Mouse (Mus musculus): ENCODE results near the gene Rubcn.
"Not testable (repeated sequence)": the region's sequence is repeated elsewhere in the genome, so short reads cannot be mapped to it uniquely, and the experiment has no call there.

Gene Rubcn

GRCm38 (mm10) chr16:32877343-32878156, at the start of gene Rubcn, which contains the start of gene Fyttd1:
TSS of gene Rubcn (minus strand) at chr16:32877766.
TSS of gene Fyttd1 (plus strand) at chr16:32877500.
- peak; percentile 92 for DNase-seq

- no peak for DNase-seq
These were observed 49.5 kb upstream of the Rubcn start for GRCm38 (mm10) chr16:32927044-32927443.

- not testable (repeated sequence) for DNase-seq
These were observed 49.1 kb upstream of the Rubcn start for GRCm38 (mm10) chr16:32926629-32927028.

GRCm38 (mm10) chr16:32915292-32916068, 37.9 kb upstream of the Rubcn start:
- DNase-seq, result no peak

GRCm38 (mm10) chr16:32913937-32914881, 36.6 kb upstream of the Rubcn start, which contains the start of gene Lrch3:
TSS of gene Lrch3 (plus strand) at chr16:32914100.
- DNase-seq, result peak; percentile 87

GRCm38 (mm10) chr16:32913212-32913611, 35.6 kb upstream of the Rubcn start:
- no peak for DNase-seq

GRCm38 (mm10) chr16:32906727-32907126, 29.2 kb upstream of the Rubcn start:
- DNase-seq, result no peak

- no peak for DNase-seq
These were observed 28.6 kb upstream of the Rubcn start for GRCm38 (mm10) chr16:32906186-32906585.

- no peak for DNase-seq
These were observed 24.5 kb upstream of the Rubcn start for GRCm38 (mm10) chr16:32902051-32902428.

- no peak for DNase-seq
These were observed 23.9 kb upstream of the Rubcn start for GRCm38 (mm10) chr16:32901360-32902050.

GRCm38 (mm10) chr16:32896126-32896525, 18.6 kb upstream of the Rubcn start:
- no peak for DNase-seq

- DNase-seq, result no peak
These were observed 12.3 kb upstream of the Rubcn start for GRCm38 (mm10) chr16:32889881-32890280.

GRCm38 (mm10) chr16:32887996-32888395, 10.4 kb upstream of the Rubcn start:
- DNase-seq, result no peak

- no peak for DNase-seq
These were observed 4.0 kb upstream of the Rubcn start for GRCm38 (mm10) chr16:32881538-32881937.

GRCm38 (mm10) chr16:32878972-32879926, 1.7 kb upstream of the Rubcn start:
- no peak for DNase-seq

- DNase-seq, result peak in 1 of 2 experiments; percentile 26
These were observed 612 bp upstream of the Rubcn start for GRCm38 (mm10) chr16:32878157-32878598.

GRCm38 (mm10) chr16:32876831-32877230, 735 bp downstream of the Rubcn start:
- DNase-seq, result no peak

GRCm38 (mm10) chr16:32875847-32876246, 1.7 kb downstream of the Rubcn start:
- DNase-seq, result no peak

GRCm38 (mm10) chr16:32875281-32875680, 2.3 kb downstream of the Rubcn start:
- DNase-seq, result not testable (repeated sequence)

- DNase-seq, result no peak
These were observed 4.2 kb downstream of the Rubcn start for GRCm38 (mm10) chr16:32873366-32873765.

GRCm38 (mm10) chr16:32870231-32870630, 7.3 kb downstream of the Rubcn start:
- DNase-seq, result no peak
